Mouse (Mus musculus) gastrocnemius, adult 2 months (tissue): Measurements from ENCODE around the gene Gm10338. TPM values are rescaled to one million over a fixed set of nuclear protein-coding genes. Genes with fewer than 3 reads are reported as not detected.
A peak's percentile ranks its signal among the peaks of the same experiment; 100 is the strongest.
"Not testable (repeated sequence)": the region's sequence is repeated elsewhere in the genome, so short reads cannot be mapped to it uniquely, and the experiment has no call there.

Experiments used
- DNase-seq: peaks from one replicate; pipeline ENCODE4 v3.0.0; 2022
- H3K27ac ChIP-seq: fragments of 200-600 bp; 2 replicates; pipeline ENCODE4 v1.8.1; 2022; ENCODE audit warnings: mild to moderate bottlenecking
- H3K4me3 ChIP-seq: fragments of 200-600 bp; 2 replicates; pipeline ENCODE4 v1.8.1; 2022; ENCODE audit warnings: mild to moderate bottlenecking, moderate library complexity
- CTCF ChIP-seq: fragments of 200-600 bp; IDR thresholded peaks from 2 replicates; pipeline ENCODE4 v1.8.1; 2022; ENCODE audit warnings: antibody characterized with exemption, mild to moderate bottlenecking, moderate library complexity
- intact Hi-C: fragments of 180-260 bp; cut with DNase I; formaldehyde crosslinking; loops from one replicate; pipeline ENCODE4 v1.15.1; 2025
- long read RNA-seq, 2 experiments: library from polyadenylated mRNA; stranded (forward); transcript quantifications; one replicate each; pipeline ENCODE4 v2.0.0; 2021
- total RNA-seq, 2 experiments: library from RNA; stranded (reverse); gene quantifications; 2 replicates each; pipeline ENCODE4 v1.2.3; 2021

Gm10338 gene
- total RNA-seq: not detected
- long read RNA-seq, experiment 1: 0 reads
- long read RNA-seq, experiment 2: 0 reads

DNA sequence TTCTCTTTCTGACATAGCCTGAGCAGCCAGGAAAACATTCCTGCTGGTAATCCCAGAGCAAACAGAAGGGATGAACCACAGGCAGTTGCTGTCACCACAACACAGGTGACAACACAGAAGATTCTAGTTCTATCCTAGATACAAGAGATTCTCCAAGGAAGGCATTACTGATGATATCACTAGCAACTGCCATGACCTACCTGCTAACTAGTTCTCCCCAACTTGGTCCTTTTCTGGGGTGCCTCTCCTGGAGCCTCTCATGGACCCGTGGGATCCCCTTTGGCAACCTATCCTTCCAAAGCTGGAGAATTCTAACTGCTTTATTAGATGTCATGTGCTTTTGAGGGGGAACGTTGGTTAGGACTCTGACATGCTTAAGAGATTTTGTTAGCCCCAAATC, at the start of gene Gm10338:
Gene Gm10338, minus strand, starts transcription at position 101 of the 400 bp plus-strand sequence.
- H3K4me3 ChIP-seq, intact Hi-C loops, H3K27ac ChIP-seq, DNase-seq: not testable (repeated sequence)

DNA sequence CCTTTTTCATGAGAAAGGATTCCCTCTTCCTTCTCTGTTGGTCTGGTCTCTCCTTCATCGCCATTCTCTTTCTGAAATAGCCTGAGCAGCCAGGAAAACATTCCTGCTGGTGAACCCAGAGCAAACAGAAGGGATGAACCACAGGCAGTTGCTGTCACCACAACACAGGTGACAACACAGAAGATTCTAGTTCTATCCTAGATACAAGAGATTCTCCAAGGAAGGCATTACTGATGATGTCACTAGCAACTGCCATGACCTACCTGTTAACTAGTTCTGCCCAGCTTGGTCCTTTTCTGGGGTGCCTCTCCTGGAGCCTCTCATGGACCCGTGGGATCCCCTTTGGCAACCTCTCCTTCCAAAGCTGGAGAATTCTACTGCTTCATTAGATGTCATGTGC, 48.5 kb upstream of the Gm10338 start, which contains the start of gene Gm10128:
Gene Gm10128, minus strand, starts transcription at position 101 of the 400 bp plus-strand sequence.
- H3K27ac ChIP-seq, H3K4me3 ChIP-seq, intact Hi-C loops, DNase-seq: not testable (repeated sequence)

- intact Hi-C loops, DNase-seq, H3K27ac ChIP-seq: not testable (repeated sequence)
- peak within 1 kb of the TSS; percentile 62 for H3K4me3 ChIP-seq
These were observed 27.0 kb downstream of the Gm10338 start, which contains the start of gene Gm3558 for GRCm38 (mm10) chr14:7568382-7568781. Gm3558 (minus strand) TSS chr14:7568566.

GRCm38 (mm10) chr14:7567890-7568289, 27.5 kb downstream of the Gm10338 start:
- peak overlapping the region; percentile 62 for H3K4me3 ChIP-seq
- H3K27ac ChIP-seq, intact Hi-C loops, DNase-seq: not testable (repeated sequence)

GRCm38 (mm10) chr14:7567266-7567665, 28.1 kb downstream of the Gm10338 start:
- H3K4me3 ChIP-seq, DNase-seq, intact Hi-C loops, H3K27ac ChIP-seq: not testable (repeated sequence)
- peak; percentile 35 for TF ChIP-seq CTCF

Other genes with a start within 250 kb of the Gm10338 start
- gene Gm8374, start 230.5 kb downstream of the Gm10338 start, total RNA-seq: not detected
- gene Gm3755, start 144.7 kb downstream of the Gm10338 start, total RNA-seq: not detected
- not detected for gene Gm3752, start 111.8 kb downstream of the Gm10338 start, total RNA-seq
- gene Gm3558, start 27.0 kb downstream of the Gm10338 start, total RNA-seq: under 1 TPM; 0.56 to 0.75 TPM
- gene Gm10128, start 48.4 kb upstream of the Gm10338 start, total RNA-seq: not detected
- not detected for gene Gm26661, start 196.0 kb upstream of the Gm10338 start, total RNA-seq
- gene Flnb, start 222.4 kb upstream of the Gm10338 start, total RNA-seq: 10 to 100 TPM in 1 of 2 experiments, 1 to 10 TPM in 1; 6.0 to 11.0 TPM